Mouse (Mus musculus) heart, postnatal 0 days (tissue): ENCODE data around the gene Slc30a3. TPM values are rescaled to one million over a fixed set of nuclear protein-coding genes. Genes with fewer than 3 reads are reported as not detected.
"Not testable (repeated sequence)": the region's sequence is repeated elsewhere in the genome, so short reads cannot be mapped to it uniquely, and the experiment has no call there.

Experiments used
- ATAC-seq: fragments of 200-750 bp; cut with Nextera tagmentation; 2 replicates; pipeline ENCODE4 v1.8.0; 2017; ENCODE audit warnings: low read depth, moderate number of reproducible peaks, moderate library complexity; ENCODE audit not compliant: insufficient read depth
- DNase-seq: peaks from one replicate; pipeline ENCODE4 v3.0.0-alpha.2; 2016; ENCODE audit warnings: low spot score
- H3K27ac ChIP-seq: fragments of 300-500 bp; sonication (generic); 2 replicates; pipeline ENCODE4 v1.5.1; 2014; ENCODE audit warnings: low read depth, mild to moderate bottlenecking
- H3K27me3 ChIP-seq: fragments of 300-500 bp; sonication (generic); 2 replicates; pipeline ENCODE4 v1.6.1; 2014; ENCODE audit warnings: low read length, mixed read lengths; ENCODE audit not compliant: control insufficient read depth, insufficient read depth
- H3K36me3 ChIP-seq: fragments of 300-500 bp; sonication (generic); replicated peaks from 2 replicates; pipeline ENCODE4 v1.6.1; 2014; ENCODE audit warnings: low read length, mixed read lengths; ENCODE audit not compliant: control insufficient read depth, insufficient read depth
- H3K4me1 ChIP-seq: fragments of 300-500 bp; sonication (generic); 2 replicates; pipeline ENCODE4 v1.6.1; 2014; ENCODE audit warnings: antibody characterized with exemption; ENCODE audit not compliant: control insufficient read depth, insufficient read depth
- H3K4me2 ChIP-seq: fragments of 300-500 bp; sonication (generic); 2 replicates; pipeline ENCODE4 v1.6.1; 2014; ENCODE audit warnings: low read depth, mild to moderate bottlenecking, low read length, moderate library complexity
- H3K4me3 ChIP-seq: fragments of 300-500 bp; sonication (generic); 2 replicates; pipeline ENCODE4 v1.5.1; 2014; ENCODE audit warnings: low read depth, low read length
- H3K9ac ChIP-seq: fragments of 300-500 bp; sonication (generic); replicated peaks from 2 replicates; pipeline ENCODE4 v1.6.1; 2014; ENCODE audit warnings: low read depth, low read length, mixed read lengths
- H3K9me3 ChIP-seq: fragments of 300-500 bp; sonication (generic); replicated peaks from 2 replicates; pipeline ENCODE4 v1.6.1; 2016; ENCODE audit warnings: low read length; ENCODE audit not compliant: control insufficient read depth
- CTCF ChIP-seq: IDR thresholded peaks from 2 replicates; pipeline ENCODE4 v1.5.1; 2016; ENCODE audit warnings: antibody characterized with exemption, control low read depth, low read depth
- EP300 ChIP-seq: IDR thresholded peaks from 2 replicates; pipeline ENCODE4 v1.6.1; 2016; ENCODE audit warnings: antibody characterized with exemption, low read depth
- WGBS: fragments of 180-500 bp; shearing (Covaris S2); extraction: QIAGEN DNeasy Blood & Tissue Kit; methylation state at CpG from one replicate; pipeline ENCODE4 v1.1.7; 2014; 5-methylcytosine and 5-hydroxymethylcytosine counted together
- polyA plus RNA-seq: library from polyadenylated mRNA; unstranded; fragments of >200 nt; fragmentation: Nextera tagmentation; extraction: Ambion mirVana; gene quantifications from 2 replicates; pipeline ENCODE4 v1.2.1, GENCODE M21; 2015
- total RNA-seq: library from RNA; depleted of rRNA; stranded (reverse); fragments of >200 nt; gene quantifications from 2 replicates; pipeline ENCODE4 v1.2.3, GENCODE M21; 2014; ENCODE audit warnings: low replicate concordance

Gene Slc30a3
- total and polyA plus RNA-seq, 2 experiments from 2014 or later = 0.08 TPM; not detected in 1

DNA sequence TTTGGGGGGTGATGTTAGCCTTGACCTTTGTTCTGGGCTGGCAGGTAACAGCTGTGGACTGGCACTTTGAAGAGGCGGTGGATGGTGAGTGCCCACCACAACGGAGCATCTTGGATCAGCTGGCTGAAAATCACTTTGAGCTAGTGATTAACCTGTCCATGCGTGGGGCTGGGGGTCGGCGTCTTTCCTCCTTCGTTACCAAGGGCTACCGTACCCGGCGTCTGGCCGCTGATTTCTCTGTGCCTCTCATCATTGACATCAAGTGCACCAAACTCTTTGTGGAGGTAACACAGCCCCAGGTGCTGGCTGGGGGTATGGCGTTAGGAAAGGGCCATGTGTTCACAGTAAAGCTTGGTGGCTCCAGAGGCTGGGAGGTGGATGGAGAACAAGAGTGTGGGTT is 36.2 kb downstream of the Slc30a3 start:
- 95% methylated on average over 11 of the region's 11 CpGs for WGBS
- ATAC-seq (no peak), DNase-seq (no peak)
- no peak overlapping the region for H3K4me2 ChIP-seq
- H3K4me3 ChIP-seq = no peak overlapping the region
- H3K9ac ChIP-seq = no peak overlapping the region
- no peaks in the 10 kb centered on the region for H3K27me3 ChIP-seq
- H3K4me1 ChIP-seq = no peaks in the 10 kb centered on the region
- TF ChIP-seq EP300 = no peak
- TF ChIP-seq CTCF = no peak
- H3K36me3 ChIP-seq = peaks cover 95% of the 10 kb centered on the region
- H3K27ac ChIP-seq = no peak overlapping the region
- H3K9me3 ChIP-seq = no peaks in the 10 kb centered on the region

DNA sequence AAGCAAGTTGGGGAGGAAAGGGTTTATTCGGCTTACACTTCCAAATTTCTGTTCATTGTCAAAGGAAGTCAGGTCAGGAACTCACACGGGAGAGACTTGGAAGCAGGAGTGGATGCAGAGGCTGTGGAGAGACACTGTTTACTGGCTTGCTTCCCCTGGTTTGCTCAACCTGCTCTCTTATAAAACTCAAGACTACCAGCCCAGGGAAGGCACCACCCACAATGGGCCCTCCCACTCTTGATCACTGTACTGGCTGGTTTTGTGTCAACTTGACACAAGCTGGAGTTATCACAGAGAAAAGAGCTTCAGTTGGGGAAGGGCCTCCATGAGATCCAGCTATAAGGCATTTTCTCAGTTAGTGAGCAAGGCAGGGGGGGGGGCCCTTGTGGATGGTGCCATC is 37.0 kb downstream of the Slc30a3 start:
- WGBS = 74% methylated on average over 2 of the region's 2 CpGs
- Histone ChIP-seq H3K9ac (no peak overlapping the region), H3K27ac (no peak overlapping the region), H3K9me3 (no peaks in the 10 kb centered on the region), H3K4me3 (no peak overlapping the region), H3K27me3 (no peaks in the 10 kb centered on the region), H3K4me2 (no peak overlapping the region), H3K36me3 (peaks cover 92% of the 10 kb centered on the region), H3K4me1 (no peaks in the 10 kb centered on the region)
- no peak for ATAC-seq
- no peak for DNase-seq
- no peak for TF ChIP-seq EP300
- no peak for TF ChIP-seq CTCF

DNA sequence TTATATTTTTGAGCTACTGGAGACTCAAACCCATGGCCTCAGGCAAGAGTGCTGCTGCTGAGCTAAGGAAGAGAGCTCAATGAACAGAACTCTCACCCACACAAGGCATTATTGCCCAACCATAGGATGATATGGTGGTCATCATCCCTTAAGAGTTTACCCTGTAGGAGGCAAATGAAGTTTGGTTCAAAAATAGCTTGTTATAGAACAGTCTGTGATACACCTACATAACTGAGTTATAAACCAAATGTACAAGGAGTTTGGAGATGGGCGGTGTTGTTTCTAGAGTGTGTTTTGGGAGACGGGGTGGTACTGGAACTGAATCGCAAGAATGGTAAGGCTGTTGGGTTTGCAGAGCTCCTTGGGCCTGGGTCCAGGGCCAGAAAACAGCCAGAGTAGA is 38.2 kb downstream of the Slc30a3 start:
- Histone ChIP-seq H3K4me2 (no peak overlapping the region), H3K27ac (no peak overlapping the region), H3K9me3 (no peaks in the 10 kb centered on the region), H3K9ac (no peak overlapping the region), H3K27me3 (no peaks in the 10 kb centered on the region), H3K36me3 (peaks cover 81% of the 10 kb centered on the region), H3K4me1 (no peaks in the 10 kb centered on the region), H3K4me3 (no peak overlapping the region)
- WGBS = 95% methylated on average over 3 of the region's 3 CpGs
- TF ChIP-seq CTCF (no peak), EP300 (no peak)
- no peak for ATAC-seq
- DNase-seq = no peak

DNA sequence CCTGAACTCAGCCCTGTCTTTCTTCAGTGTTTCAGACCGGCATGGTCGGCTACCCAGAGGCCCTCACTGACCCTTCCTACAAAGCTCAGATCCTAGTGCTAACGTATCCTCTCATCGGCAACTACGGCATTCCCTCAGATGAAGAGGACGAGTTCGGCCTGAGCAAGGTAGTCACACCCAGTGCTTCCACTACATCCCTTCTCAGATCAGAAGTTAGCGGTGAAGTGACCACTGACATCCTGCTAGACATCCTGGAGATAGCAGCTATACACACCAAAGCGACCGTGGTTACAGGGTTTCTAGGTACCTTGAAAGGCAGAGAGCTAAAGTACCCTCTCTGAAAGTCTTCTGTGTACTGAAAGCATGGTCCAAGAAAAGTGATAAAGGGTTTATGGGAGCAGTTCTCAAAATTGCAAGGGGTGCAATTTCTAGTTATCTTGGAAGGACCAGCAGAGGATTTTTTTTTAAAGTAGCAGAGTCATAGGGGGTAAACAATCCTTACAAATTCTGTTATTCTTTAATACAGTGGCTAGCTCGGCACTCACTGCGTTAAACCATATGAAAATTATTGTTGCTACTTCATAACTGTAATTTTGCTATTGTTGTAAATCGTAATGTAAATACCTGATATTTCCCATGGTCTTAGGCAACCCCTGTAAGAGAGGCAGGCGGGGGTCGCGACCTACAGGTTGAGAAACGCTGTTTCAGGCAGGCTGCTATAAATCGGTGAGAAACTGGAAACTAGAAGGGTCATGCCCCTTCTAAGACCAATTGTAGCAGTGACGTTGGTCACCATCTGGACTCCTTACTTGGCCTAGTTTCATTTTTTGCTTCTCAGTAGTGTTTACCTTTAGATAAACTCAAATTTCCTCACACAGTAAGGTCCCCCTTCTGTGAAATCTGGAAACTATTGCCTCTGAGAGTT is 52.6 kb downstream of the Slc30a3 start:
- Histone ChIP-seq H3K27ac (peak overlapping the region; percentile 54), H3K9me3 (no peaks in the 10 kb centered on the region), H3K36me3 (peaks cover 40% of the 10 kb centered on the region), H3K4me1 (peaks cover 13% of the 10 kb centered on the region; the same call in 1 of the 2 replicates), H3K4me3 (peak overlapping the region; percentile 60), H3K27me3 (no peaks in the 10 kb centered on the region), H3K4me2 (peak overlapping the region; percentile 92), H3K9ac (peak overlapping the region; percentile 63)
- 26% methylated on average over 19 of the region's 19 CpGs for WGBS
- ATAC-seq (no peak; the same call in 1 of the 2 replicates), DNase-seq (no peak)
- TF ChIP-seq CTCF (no peak), EP300 (no peak)

DNA sequence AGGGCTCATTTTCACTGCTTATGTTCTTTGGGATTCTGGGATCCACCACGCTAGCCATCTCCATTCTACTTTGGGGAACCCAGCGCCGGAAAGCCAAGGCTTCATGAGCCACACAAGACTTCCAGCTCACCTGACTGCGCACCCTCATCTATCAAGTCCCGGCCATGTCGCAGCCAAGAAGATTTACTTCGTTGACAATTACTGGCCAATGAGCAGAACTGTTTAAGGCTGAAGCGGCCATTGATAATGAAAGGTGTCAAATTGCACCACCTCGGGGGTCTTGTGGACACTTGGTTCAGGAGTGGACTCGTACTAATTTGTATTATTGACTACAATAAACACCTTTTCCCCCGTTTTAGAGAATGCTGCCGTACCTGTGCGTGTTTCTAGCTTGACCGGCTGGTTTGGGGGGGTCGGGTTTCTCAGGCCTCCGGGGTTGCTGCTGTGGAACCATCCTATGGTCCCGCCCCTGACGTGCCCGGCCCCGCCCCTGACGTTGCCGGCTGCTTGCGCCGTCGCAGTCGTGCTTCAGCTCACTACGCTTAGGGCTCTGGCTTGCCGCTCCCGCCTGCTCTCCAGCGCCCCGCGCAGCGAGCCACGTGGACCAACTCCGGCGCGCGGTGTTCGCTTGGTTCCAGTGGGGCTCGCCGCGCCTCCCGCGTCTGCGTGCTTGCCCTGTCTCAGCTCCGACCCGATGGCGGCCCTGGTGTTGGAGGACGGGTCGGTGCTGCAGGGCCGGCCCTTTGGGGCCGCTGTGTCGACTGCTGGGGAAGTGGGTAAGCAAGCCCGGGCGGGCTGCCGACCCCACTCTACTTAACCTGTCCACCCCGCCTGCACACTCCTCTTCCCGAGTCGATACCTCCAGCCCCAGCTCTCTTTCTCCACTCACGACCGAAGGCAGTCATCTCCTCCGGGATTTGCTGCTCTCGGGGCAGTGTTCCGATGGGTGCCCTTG is 53.5 kb downstream of the Slc30a3 start, which contains the start of gene Cad:
Gene Cad, plus strand, starts transcription at position 520 of the 955 bp plus-strand sequence.
- peak within 1 kb of the TSS; percentile 60 for H3K4me3 ChIP-seq
- 1% methylated on average over 64 of the region's 64 CpGs for WGBS
- no peaks in the 10 kb centered on the region for H3K27me3 ChIP-seq
- H3K9me3 ChIP-seq = no peaks in the 10 kb centered on the region
- peaks cover 31% of the 10 kb centered on the region; the same call in 1 of the 2 replicates for H3K36me3 ChIP-seq
- H3K4me2 ChIP-seq = peak within 1 kb of the TSS; percentile 92
- TF ChIP-seq CTCF = no peak; the same call in 1 of the 2 replicates
- no peak for TF ChIP-seq EP300
- DNase-seq = peak; percentile 93
- peaks cover 13% of the 10 kb centered on the region; the same call in 1 of the 2 replicates for H3K4me1 ChIP-seq
- H3K9ac ChIP-seq = peak within 1 kb of the TSS; percentile 63
- H3K27ac ChIP-seq = peak within 1 kb of the TSS; percentile 54
- ATAC-seq = peak; percentile 98

DNA sequence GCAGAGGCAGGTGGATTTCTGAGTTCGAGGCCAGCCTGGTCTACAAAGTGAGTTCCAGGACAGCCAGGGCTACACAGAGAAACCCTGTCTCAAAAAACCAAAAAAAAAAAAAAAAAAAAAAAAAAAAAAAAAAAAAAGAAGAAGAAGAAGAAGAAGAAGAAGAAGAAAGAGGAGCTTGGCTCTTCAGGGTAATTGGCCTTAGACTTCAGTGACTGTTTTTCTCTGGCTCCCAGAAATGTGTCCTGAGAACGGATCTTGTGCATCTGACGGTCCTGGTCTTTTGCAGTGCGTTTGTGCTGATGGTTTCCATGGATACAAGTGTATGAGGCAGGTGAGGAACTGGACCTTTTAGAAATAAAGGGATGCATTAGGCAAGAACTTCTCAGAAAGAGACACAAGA is 54.3 kb downstream of the Slc30a3 start:
- 78% methylated on average over 4 of the region's 4 CpGs for WGBS
- H3K27ac ChIP-seq, H3K9me3 ChIP-seq, H3K9ac ChIP-seq, ATAC-seq, DNase-seq, H3K27me3 ChIP-seq: not testable (repeated sequence)
- H3K4me1 ChIP-seq = peaks cover 13% of the 10 kb centered on the region; the same call in 1 of the 2 replicates
- peaks cover 25% of the 10 kb centered on the region; the same call in 1 of the 2 replicates for H3K36me3 ChIP-seq
- peak overlapping the region; percentile 92 for H3K4me2 ChIP-seq
- peak overlapping the region; percentile 60; the same call in 1 of the 2 replicates for H3K4me3 ChIP-seq
